Mouse (Mus musculus): ENCODE measurements at regions not wholly inside any gene's neighbourhood (a gene's known extent, or its start where the extent isn't known, plus 50 kb on each side); places are given as distances from the start of the nearest gene placed in this dataset.

GRCm38 (mm10) chr12:97612373-97612772, 646.9 kb downstream of the Galc start:
- TF ChIP-seq CTCF (IDR thresholded peaks at IDR 0.05; ENCODE audit: borderline replicate concordance, insufficient read depth, low read length) (no peak), POLR2A (IDR thresholded peaks at IDR 0.05; ENCODE audit: low read depth, low read length) (no peak)
